Mouse (Mus musculus) urinary bladder, adult 18-20 months (tissue): ENCODE data around the gene Hipk2.
A peak's percentile ranks its signal among the peaks of the same experiment; 100 is the strongest.

Source experiments
- DNase-seq, 2 experiments: peaks; one replicate each; pipeline ENCODE4 v3.0.0; 2022; ENCODE audit warnings: low spot score in 2 of 2, mixed read lengths in 2 of 2

Gene Hipk2

GRCm38 (mm10) chr6:38876071-38876911, at the start of gene Hipk2:
Hipk2 (minus strand) TSS chr6:38876165.
- peak; percentile 76 to 81 for DNase-seq

DNA sequence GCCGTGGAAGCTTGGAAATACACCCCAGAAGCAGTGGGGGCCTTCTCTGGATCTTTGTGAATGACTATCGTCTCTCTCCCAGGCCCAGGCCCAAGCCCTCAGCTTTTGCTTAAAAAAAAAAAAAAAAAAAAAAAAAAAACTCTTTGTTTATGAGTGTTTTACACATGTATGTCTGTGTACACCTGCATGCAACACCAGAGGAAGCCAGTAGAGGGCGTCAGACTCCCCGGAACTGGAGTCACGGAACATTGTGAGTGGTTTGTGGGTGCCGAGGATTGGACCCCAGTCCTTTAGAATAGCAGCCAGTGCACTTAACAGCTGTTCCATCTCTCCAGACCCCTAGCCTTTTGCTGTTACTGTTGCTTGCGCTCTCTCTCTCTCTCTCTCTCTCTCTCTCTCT, 49.8 kb upstream of the Hipk2 start:
- no peak for DNase-seq

GRCm38 (mm10) chr6:38923870-38924817, 48.2 kb upstream of the Hipk2 start:
- DNase-seq = no peak

- no peak for DNase-seq
These were observed 47.5 kb upstream of the Hipk2 start for GRCm38 (mm10) chr6:38923450-38923849.

DNA sequence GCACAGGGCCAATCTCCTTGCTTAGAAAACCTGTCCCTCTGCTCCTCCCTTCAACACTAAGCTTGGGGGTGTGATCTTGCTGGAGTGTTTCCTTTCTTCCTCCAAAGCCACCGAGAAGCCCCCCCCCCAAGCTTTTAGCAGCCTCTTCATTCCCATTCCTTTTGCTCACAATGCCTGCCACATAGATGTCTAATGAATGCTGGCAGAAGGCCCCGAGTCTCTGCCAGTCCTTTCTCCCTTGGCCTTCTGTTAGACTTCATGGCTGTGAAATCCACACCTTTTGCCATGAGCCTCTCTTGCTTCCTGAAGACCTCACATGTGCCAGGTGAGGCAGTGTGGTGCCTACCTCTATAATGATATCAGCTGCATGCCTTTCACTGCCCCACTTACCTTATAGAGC, 46.6 kb upstream of the Hipk2 start:
- DNase-seq = no peak

- DNase-seq = no peak
These were observed 45.8 kb upstream of the Hipk2 start for GRCm38 (mm10) chr6:38921810-38922116.

- no peak for DNase-seq
These were observed 45.3 kb upstream of the Hipk2 start for GRCm38 (mm10) chr6:38921095-38921809.

DNA sequence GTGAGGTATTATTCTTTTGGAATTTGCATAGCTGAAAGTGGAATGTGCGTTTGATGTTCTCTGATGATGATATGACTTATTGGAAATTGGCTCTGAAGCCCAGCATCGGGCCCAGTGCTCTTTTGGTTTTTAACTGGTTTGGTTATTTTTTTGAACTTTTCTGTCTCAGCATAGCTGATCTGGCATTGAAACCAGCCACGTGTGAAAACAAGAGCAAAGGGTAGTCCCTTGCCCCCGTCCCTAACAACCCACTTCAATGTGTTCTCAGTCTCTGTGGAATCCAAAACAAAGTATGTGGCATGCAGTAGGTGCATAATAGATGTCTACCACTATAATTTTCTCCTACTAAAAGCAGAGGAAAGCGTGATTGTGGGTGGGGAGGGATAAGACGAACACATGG, 44.2 kb upstream of the Hipk2 start:
- no peak for DNase-seq

- no peak for DNase-seq
These were observed 43.3 kb upstream of the Hipk2 start for GRCm38 (mm10) chr6:38919135-38919740.

DNA sequence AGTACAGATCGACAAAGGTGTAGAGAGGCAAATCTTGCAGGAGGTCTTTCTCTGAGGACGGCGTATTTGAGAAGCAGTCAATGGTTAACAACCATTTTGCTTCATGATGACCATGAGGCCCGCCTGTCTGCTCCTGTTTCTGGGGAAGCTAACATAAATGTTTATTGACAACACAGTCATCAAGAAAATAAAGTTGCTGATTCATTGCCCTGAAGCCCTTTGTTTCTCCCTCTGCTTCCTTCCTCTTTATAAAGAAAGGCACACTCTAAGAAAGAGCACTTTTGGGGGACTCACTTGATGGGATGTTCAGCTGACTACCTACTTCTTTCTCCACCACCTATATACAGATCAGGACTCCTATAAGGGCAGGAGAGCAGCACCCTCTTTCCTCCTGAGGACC, 42.8 kb upstream of the Hipk2 start:
- DNase-seq = no peak

DNA sequence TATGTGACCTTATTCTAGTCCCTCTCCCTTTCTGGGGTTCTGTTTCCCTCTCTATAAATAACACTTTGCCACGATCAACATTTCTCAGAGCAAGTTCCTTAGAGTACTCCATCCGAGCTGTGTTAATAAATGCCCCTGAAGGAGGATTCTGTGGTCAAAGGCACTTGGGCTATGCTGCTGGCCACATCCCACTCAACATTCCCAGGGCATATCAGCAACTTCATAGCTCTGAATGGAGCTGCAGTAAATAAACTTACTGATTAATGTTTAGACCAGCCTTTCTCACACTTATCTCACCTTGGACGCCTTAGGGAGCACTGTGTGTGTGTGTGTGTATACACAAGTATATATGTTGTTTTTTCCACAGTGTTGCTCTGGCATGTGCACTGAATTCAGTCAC, 41.5 kb upstream of the Hipk2 start:
- DNase-seq = no peak

DNA sequence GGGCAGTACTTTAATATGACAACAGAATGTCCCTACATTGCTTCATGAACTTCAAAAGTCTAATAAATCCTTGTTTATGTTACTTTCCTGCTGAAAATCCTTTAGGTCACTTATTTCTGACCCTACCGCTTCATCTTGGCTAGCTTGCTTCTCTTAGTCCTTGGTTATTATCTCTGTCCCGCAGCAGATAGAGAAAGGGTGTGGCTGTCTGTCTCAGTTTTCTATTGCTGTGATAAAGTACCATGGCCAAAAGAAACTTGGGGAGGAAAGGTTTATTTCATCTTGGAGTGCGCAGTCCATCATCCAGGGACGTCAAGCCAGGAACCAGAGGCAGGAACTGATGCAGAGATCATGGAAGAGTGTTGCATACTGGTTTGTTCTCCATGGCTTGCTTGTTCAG, 40.6 kb upstream of the Hipk2 start:
- DNase-seq = no peak

GRCm38 (mm10) chr6:38915776-38916175, 39.8 kb upstream of the Hipk2 start:
- DNase-seq = no peak

DNA sequence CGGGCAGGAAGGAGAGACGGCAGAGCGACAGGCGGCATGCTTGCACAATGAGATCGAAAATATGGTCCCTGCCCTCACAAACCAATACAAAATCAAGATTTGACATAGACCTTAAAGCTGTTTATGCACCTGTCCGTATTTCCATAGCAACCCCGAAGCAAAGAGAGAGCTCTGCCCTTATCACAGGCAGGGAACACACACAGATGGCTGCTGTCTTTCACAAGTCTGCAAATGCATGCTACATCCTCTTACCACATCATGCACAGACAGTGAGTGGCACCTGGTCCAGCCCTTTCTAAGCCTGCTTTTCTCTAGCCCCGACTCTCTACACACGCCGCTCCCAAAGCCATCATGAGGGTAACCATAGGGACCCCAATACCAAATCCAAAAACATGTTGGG, 38.2 kb upstream of the Hipk2 start:
- no peak for DNase-seq

- DNase-seq = no peak
These were observed 37.5 kb upstream of the Hipk2 start for GRCm38 (mm10) chr6:38913386-38914042.

DNA sequence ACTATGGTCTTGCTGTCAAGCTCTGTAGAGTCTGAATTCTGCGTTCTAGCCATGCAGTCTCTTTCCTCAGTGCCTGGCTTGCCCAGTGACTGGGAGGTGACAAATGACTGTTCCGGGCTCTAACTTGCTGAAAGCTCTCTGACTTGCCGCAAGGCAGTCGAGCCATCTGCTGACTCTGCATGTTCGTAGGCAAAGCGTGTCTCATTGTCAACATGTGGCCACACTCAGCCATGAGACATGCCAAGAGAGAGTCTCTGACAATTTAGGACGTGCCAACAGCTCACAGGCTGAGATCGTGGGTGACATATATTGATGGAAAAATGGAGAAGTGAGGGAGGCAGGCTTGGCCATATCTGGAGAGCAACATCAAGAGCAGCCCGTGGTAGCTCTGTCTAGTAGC, 36.9 kb upstream of the Hipk2 start:
- no peak for DNase-seq

DNA sequence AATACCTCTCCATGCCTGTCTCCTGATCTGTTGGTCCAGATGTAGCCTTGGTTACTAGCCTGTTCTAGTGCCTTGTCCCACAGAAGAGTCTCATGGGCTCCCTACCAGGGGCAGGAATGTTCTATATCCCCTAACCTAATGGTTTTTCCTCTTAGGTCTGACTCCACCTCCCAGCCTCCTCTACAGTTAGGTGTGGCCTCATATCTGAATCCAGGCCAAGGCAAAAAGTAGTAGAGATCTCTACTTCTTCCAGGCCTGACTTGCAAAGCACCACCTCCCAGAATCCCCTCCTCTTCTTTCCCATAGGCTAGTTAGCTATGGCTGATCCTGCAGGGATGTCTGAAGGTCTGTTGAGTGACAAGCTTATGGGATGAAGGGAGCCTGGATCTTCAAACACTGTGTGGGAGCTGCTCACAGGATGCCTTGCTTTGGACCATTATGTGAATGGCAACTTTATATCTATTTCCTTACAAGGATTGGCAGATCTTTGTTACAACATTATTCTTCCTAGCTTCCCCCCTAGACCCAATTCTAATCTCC, 36.2 kb upstream of the Hipk2 start:
- no peak for DNase-seq

GRCm38 (mm10) chr6:38910828-38911559, 35.0 kb upstream of the Hipk2 start:
- DNase-seq = peak; percentile 24 to 47

DNA sequence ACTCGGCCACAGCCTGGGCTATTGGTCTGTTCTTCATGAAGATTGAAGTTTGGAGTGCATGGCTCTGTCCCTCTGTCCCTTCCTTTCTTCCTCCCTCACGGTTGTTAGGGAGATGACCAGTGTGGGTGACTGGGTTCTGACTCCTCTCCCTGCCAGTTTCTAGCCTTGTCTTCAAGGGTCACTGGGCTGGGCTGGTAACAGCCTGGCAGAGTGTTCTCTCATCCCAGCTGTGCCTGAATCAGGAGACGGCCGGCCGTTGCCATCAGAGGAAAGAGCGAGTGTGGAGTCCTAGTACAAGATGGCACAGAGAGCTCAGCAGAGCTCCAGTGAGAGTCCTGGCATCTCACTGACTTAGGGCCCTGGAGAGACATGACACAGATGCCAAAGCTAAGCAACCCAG, 32.4 kb upstream of the Hipk2 start:
- DNase-seq = no peak

DNA sequence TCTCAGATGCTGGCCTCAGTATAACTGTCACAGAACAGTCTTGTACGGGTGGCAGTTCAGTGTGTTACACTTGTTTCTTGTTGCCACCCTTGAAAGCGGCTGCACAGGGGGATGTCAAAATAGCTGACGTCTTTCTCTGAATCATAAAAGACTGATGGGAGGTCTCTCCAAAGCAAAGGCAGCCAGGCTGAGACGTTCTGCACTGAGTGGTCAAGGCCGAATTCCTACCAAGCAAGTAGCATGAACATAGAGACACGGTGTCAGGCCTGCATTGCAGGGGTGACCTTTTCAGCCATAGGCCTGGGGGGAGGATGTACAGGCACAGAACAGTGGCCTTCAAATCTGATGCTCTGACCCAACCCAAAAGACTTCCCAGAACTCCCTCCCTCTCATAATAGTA, 30.0 kb upstream of the Hipk2 start:
- DNase-seq = no peak
